Comparison of ENCODE assay signal across 8 mouse cellular contexts in the genomic region with DNA sequence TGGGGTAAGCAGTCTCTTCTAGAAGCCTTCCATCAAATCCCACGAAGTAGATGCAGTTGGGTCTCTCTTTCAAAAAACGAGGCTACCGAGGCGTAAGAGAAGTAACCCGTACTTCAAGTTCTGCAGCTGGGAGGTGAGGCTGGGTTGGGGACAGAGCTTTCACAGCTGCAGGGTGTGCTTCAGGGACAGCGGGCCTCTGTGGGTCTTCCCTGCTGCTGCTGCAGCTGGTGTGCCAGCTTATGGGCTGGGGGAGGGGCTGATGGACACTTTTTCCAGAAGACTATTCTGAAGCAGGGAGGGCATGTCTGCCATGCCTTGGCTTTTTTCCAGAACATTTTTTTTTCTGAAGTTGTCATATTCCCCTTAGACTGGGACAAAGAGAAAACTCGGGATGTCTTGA. TPM values are rescaled to one million over a fixed set of nuclear protein-coding genes. Genes with fewer than 3 reads are reported as not detected.
DNase-seq lines count a peak whose midpoint lies in the region; ATAC-seq and TF ChIP-seq lines count a peak whose summit lies in the region.

No protein-coding gene starts in this region.

- peak overlapping the region; percentile 78 for H3K4me3 ChIP-seq in heart, embryonic 12.5 days
- H3K4me3 ChIP-seq in E14TG2a.4 (replicated peaks; ENCODE audit: low read length), result peak overlapping the region; percentile 99
- H3K4me3 ChIP-seq in forebrain, embryonic 15.5 days, result peak overlapping the region; percentile 62
- peak overlapping the region; percentile 95 for H3K4me3 ChIP-seq in liver, embryonic 16.5 days (ENCODE audit: low read depth, low read length)

- H3K9ac ChIP-seq in heart, embryonic 12.5 days, result peak overlapping the region; percentile 84
- peak overlapping the region; percentile 79 for H3K9ac ChIP-seq in forebrain, embryonic 15.5 days (replicated peaks)
- peak overlapping the region; percentile 82 for H3K9ac ChIP-seq in liver, embryonic 16.5 days (ENCODE audit: low read depth, low read length)

- no peak overlapping the region for H3K27ac ChIP-seq in heart, embryonic 12.5 days (ENCODE audit: poor library complexity, severe bottlenecking)
- H3K27ac ChIP-seq in forebrain, embryonic 15.5 days (replicated peaks), result no peak overlapping the region
- H3K27ac ChIP-seq in liver, embryonic 16.5 days (ENCODE audit: low read length), result no peak overlapping the region

- H3K27me3 ChIP-seq in heart, embryonic 12.5 days (replicated peaks), result no peaks in the 10 kb centered on the region
- no peaks in the 10 kb centered on the region for H3K27me3 ChIP-seq in E14TG2a.4 (ENCODE audit: insufficient read depth, low read length)
- H3K27me3 ChIP-seq in forebrain, embryonic 15.5 days, result no peaks in the 10 kb centered on the region
- H3K27me3 ChIP-seq in liver, embryonic 16.5 days (ENCODE audit: control insufficient read depth, insufficient read depth, low read depth, low read length), result no peaks in the 10 kb centered on the region

- 51% methylated on average over 7 of the region's 7 CpGs for WGBS in heart, embryonic 12.5 days
- 50% methylated on average over 7 of the region's 7 CpGs for WGBS in forebrain, embryonic 15.5 days
- WGBS in liver, embryonic 16.5 days (ENCODE audit: insufficient replicate concordance), result 49% methylated on average over 7 of the region's 7 CpGs

- peak overlapping the region; percentile 87 for H3K4me2 ChIP-seq in heart, embryonic 12.5 days
- H3K4me2 ChIP-seq in forebrain, embryonic 15.5 days (replicated peaks), result peak overlapping the region; percentile 81
- peak overlapping the region; percentile 97 for H3K4me2 ChIP-seq in liver, embryonic 16.5 days (ENCODE audit: low read depth, low read length)

- H3K4me1 ChIP-seq in heart, embryonic 12.5 days (replicated peaks), result peaks cover 28% of the 10 kb centered on the region
- H3K4me1 ChIP-seq in E14TG2a.4 (replicated peaks; ENCODE audit: low read depth, low read length), result peaks cover 44% of the 10 kb centered on the region
- H3K4me1 ChIP-seq in forebrain, embryonic 15.5 days, result peaks cover 27% of the 10 kb centered on the region
- H3K4me1 ChIP-seq in liver, embryonic 16.5 days (ENCODE audit: control insufficient read depth, low read depth, low read length), result peaks cover 27% of the 10 kb centered on the region

- no peaks in the 10 kb centered on the region for H3K9me3 ChIP-seq in heart, embryonic 12.5 days (replicated peaks)
- H3K9me3 ChIP-seq in E14TG2a.4 (ENCODE audit: low read length), result no peaks in the 10 kb centered on the region
- no peaks in the 10 kb centered on the region for H3K9me3 ChIP-seq in forebrain, embryonic 15.5 days
- H3K9me3 ChIP-seq in liver, embryonic 16.5 days (replicated peaks; ENCODE audit: control insufficient read depth, low read length), result no peaks in the 10 kb centered on the region

- ATAC-seq in heart, embryonic 12.5 days (ENCODE audit: insufficient number of reproducible peaks, low FRiP score), result no peak
- no peak for ATAC-seq in forebrain, embryonic 15.5 days (replicated peaks)
- no peak for ATAC-seq in liver, embryonic 16.5 days (ENCODE audit: low read depth)
- ATAC-seq in erythroid progenitor cell, adult 5-6 weeks (replicated peaks; ENCODE audit: low FRiP score, poor library complexity, severe bottlenecking), result no peak
- ATAC-seq in inflammation-experienced regulatory T-cells, adult 6 months, result no peak

- DNase-seq in heart, adult 8-10 months (ENCODE audit: low spot score), result no peak
- DNase-seq in MN1 (ENCODE audit: low spot score), result no peak

- H3K36me3 ChIP-seq in heart, embryonic 12.5 days, result peaks cover 23% of the 10 kb centered on the region
- peaks cover 39% of the 10 kb centered on the region for H3K36me3 ChIP-seq in E14TG2a.4 (ENCODE audit: insufficient read depth, low read length)
- peaks cover 14% of the 10 kb centered on the region; the same call in 1 of the 2 replicates for H3K36me3 ChIP-seq in forebrain, embryonic 15.5 days
- H3K36me3 ChIP-seq in liver, embryonic 16.5 days (ENCODE audit: control insufficient read depth, insufficient read depth), result peaks cover 5% of the 10 kb centered on the region; the same call in 1 of the 2 replicates

- TF ChIP-seq CTCF in E14TG2a.4 (conservative IDR thresholded peaks at IDR 0.05; ENCODE audit: low read length), result no peak

RNA-seq across cellular contexts. Expression of gene Usp20, which starts 0.9 kb away (rescaled TPM):
- 27.4 and 27.9 TPM in 2 replicates for polyA plus RNA-seq in heart, embryonic 12.5 days (2016; fragmentation: Nextera tagmentation; extraction: Ambion mirVana)
- total RNA-seq in heart, adult 8-10 months (2022), result 10 to 100 TPM; 53.8 to 62.3 (median 59.7) TPM
- 38.8 and 39.8 TPM in 2 replicates for polyA plus RNA-seq in forebrain, embryonic 15.5 days (2015; fragmentation: Nextera tagmentation; extraction: Ambion mirVana)
- polyA plus RNA-seq in liver, embryonic 16.5 days (2015; fragmentation: Nextera tagmentation; extraction: Ambion mirVana), result 4.9 and 5.8 TPM in 2 replicates
- total RNA-seq in erythroid progenitor cell, adult 5-6 weeks (2015; ENCODE audit: low replicate concordance), result 5.0 TPM in 1 of 2 replicates, not detected in the other
- 0.64 TPM in 1 of 2 replicates, not detected in the other for total RNA-seq in erythroid progenitor cell, adult 5-6 weeks (2017; ENCODE audit: low replicate concordance)
- polyA plus RNA-seq in inflammation-experienced regulatory T-cells, adult 6 months (2017; shearing (Covaris generic)), result 10 to 100 TPM; 11.9 to 27.4 (median 16.7) TPM

RNA-seq across cellular contexts. Expression of gene BC005624, which starts 1.0 kb away (rescaled TPM):
- 33.8 and 35.5 TPM in 2 replicates for polyA plus RNA-seq in heart, embryonic 12.5 days (2016; fragmentation: Nextera tagmentation; extraction: Ambion mirVana)
- total RNA-seq in heart, adult 8-10 months (2022), result 10 to 100 TPM; 20.1 to 28.3 (median 24.1) TPM
- 84.2 and 85.9 TPM in 2 replicates for polyA plus RNA-seq in forebrain, embryonic 15.5 days (2015; fragmentation: Nextera tagmentation; extraction: Ambion mirVana)
- 23.1 and 24.0 TPM in 2 replicates for polyA plus RNA-seq in liver, embryonic 16.5 days (2015; fragmentation: Nextera tagmentation; extraction: Ambion mirVana)
- 13.0 and 15.5 TPM in 2 replicates for total RNA-seq in erythroid progenitor cell, adult 5-6 weeks (2015; ENCODE audit: low replicate concordance)
- total RNA-seq in erythroid progenitor cell, adult 5-6 weeks (2017; ENCODE audit: low replicate concordance), result 17.6 and 30.4 TPM in 2 replicates
- polyA plus RNA-seq in inflammation-experienced regulatory T-cells, adult 6 months (2017; shearing (Covaris generic)), result 100 to 1,000 TPM in 1 of 3 experiments, 10 to 100 TPM in 2; 67.1 to 103 (median 93.7) TPM

RNA-seq across cellular contexts. Expression of gene Tor1a, which starts 15.3 kb away (rescaled TPM):
- 56.4 TPM in 2 replicates for polyA plus RNA-seq in heart, embryonic 12.5 days (2016; fragmentation: Nextera tagmentation; extraction: Ambion mirVana)
- total RNA-seq in heart, adult 8-10 months (2022), result 10 to 100 TPM in 2 of 4 experiments, 1 to 10 TPM in 2; 8.3 to 14.3 (median 9.9) TPM
- polyA plus RNA-seq in forebrain, embryonic 15.5 days (2015; fragmentation: Nextera tagmentation; extraction: Ambion mirVana), result 102 and 103 TPM in 2 replicates
- polyA plus RNA-seq in liver, embryonic 16.5 days (2015; fragmentation: Nextera tagmentation; extraction: Ambion mirVana), result 36.0 and 36.3 TPM in 2 replicates
- 15.9 and 24.7 TPM in 2 replicates for total RNA-seq in erythroid progenitor cell, adult 5-6 weeks (2015; ENCODE audit: low replicate concordance)
- 42.1 and 45.1 TPM in 2 replicates for total RNA-seq in erythroid progenitor cell, adult 5-6 weeks (2017; ENCODE audit: low replicate concordance)
- polyA plus RNA-seq in inflammation-experienced regulatory T-cells, adult 6 months (2017; shearing (Covaris generic)), result 10 to 100 TPM; 60.5 to 73.3 (median 72.6) TPM

RNA-seq across cellular contexts. Expression of gene Tor1b, which starts 30.3 kb away (rescaled TPM):
- polyA plus RNA-seq in heart, embryonic 12.5 days (2016; fragmentation: Nextera tagmentation; extraction: Ambion mirVana), result 25.1 and 25.8 TPM in 2 replicates
- total RNA-seq in heart, adult 8-10 months (2022), result 10 to 100 TPM; 27.8 to 28.4 (median 28.2) TPM
- 23.6 and 23.7 TPM in 2 replicates for polyA plus RNA-seq in forebrain, embryonic 15.5 days (2015; fragmentation: Nextera tagmentation; extraction: Ambion mirVana)
- polyA plus RNA-seq in liver, embryonic 16.5 days (2015; fragmentation: Nextera tagmentation; extraction: Ambion mirVana), result 15.8 and 15.9 TPM in 2 replicates
- 18.0 TPM in 2 replicates for total RNA-seq in erythroid progenitor cell, adult 5-6 weeks (2015; ENCODE audit: low replicate concordance)
- total RNA-seq in erythroid progenitor cell, adult 5-6 weeks (2017; ENCODE audit: low replicate concordance), result 17.2 and 25.7 TPM in 2 replicates
- 10 to 100 TPM; 15.6 to 26.9 (median 22.2) TPM for polyA plus RNA-seq in inflammation-experienced regulatory T-cells, adult 6 months (2017; shearing (Covaris generic))

RNA-seq across cellular contexts. Expression of gene Ptges, which starts 53.4 kb away (rescaled TPM):
- 2.3 and 4.3 TPM in 2 replicates for polyA plus RNA-seq in heart, embryonic 12.5 days (2016; fragmentation: Nextera tagmentation; extraction: Ambion mirVana)
- 1 to 10 TPM; 1.3 to 3.1 (median 1.9) TPM for total RNA-seq in heart, adult 8-10 months (2022)
- polyA plus RNA-seq in forebrain, embryonic 15.5 days (2015; fragmentation: Nextera tagmentation; extraction: Ambion mirVana), result 2.2 and 2.7 TPM in 2 replicates
- 0.35 and 0.37 TPM in 2 replicates for polyA plus RNA-seq in liver, embryonic 16.5 days (2015; fragmentation: Nextera tagmentation; extraction: Ambion mirVana)
- total RNA-seq in erythroid progenitor cell, adult 5-6 weeks (2015; ENCODE audit: low replicate concordance), result not detected in 2 replicates
- total RNA-seq in erythroid progenitor cell, adult 5-6 weeks (2017; ENCODE audit: low replicate concordance), result 0.77 and 12.5 TPM in 2 replicates
- polyA plus RNA-seq in inflammation-experienced regulatory T-cells, adult 6 months (2017; shearing (Covaris generic)), result not detected
